Comparison of ENCODE assay signal across 8 mouse cellular contexts in genomic region chr4:132329835-132330354, GRCm38 (mm10). TPM values are rescaled to one million over a fixed set of nuclear protein-coding genes. Genes with fewer than 3 reads are reported as not detected.
A peak's percentile ranks its signal among the peaks of the same experiment; 100 is the strongest.
DNase-seq lines count a peak whose midpoint lies in the region; ATAC-seq and TF ChIP-seq lines count a peak whose summit lies in the region.

No protein-coding gene starts in this region.

- TF ChIP-seq POLR2A in cortical plate, adult 2 months (IDR thresholded peaks at IDR 0.05; ENCODE audit: extremely low read depth, insufficient read depth, low read length) = no peak

- peaks cover 56% of the 10 kb centered on the region for H3K36me3 ChIP-seq in kidney, embryonic 15.5 days
- H3K36me3 ChIP-seq in intestine, embryonic 14.5 days (ENCODE audit: control insufficient read depth, insufficient read depth, low read length) = peaks cover 44% of the 10 kb centered on the region
- H3K36me3 ChIP-seq in midbrain, embryonic 16.5 days (ENCODE audit: control insufficient read depth, insufficient read depth, low read length) = peaks cover 11% of the 10 kb centered on the region

- H3K9me3 ChIP-seq in kidney, embryonic 15.5 days (replicated peaks) = no peaks in the 10 kb centered on the region
- no peaks in the 10 kb centered on the region for H3K9me3 ChIP-seq in intestine, embryonic 14.5 days (ENCODE audit: control insufficient read depth, low read length)
- no peaks in the 10 kb centered on the region for H3K9me3 ChIP-seq in midbrain, embryonic 16.5 days (replicated peaks; ENCODE audit: control insufficient read depth, low read length, poor library complexity, severe bottlenecking)

- H3K27me3 ChIP-seq in kidney, embryonic 15.5 days = no peaks in the 10 kb centered on the region
- H3K27me3 ChIP-seq in intestine, embryonic 14.5 days (replicated peaks; ENCODE audit: control insufficient read depth, insufficient read depth, low read length) = no peaks in the 10 kb centered on the region
- H3K27me3 ChIP-seq in midbrain, embryonic 16.5 days (ENCODE audit: control insufficient read depth, insufficient read depth, low read depth, low read length) = no peaks in the 10 kb centered on the region

- 0 out of 2 replicates have a peak, but pooled peaks have one; percentile 19 for ATAC-seq in kidney, embryonic 15.5 days (replicated peaks; ENCODE audit: low FRiP score)
- ATAC-seq in intestine, embryonic 14.5 days (replicated peaks; ENCODE audit: low FRiP score, low TSS enrichment, low read depth) = peak; percentile 11; the same call in 1 of the 2 replicates
- ATAC-seq in midbrain, embryonic 16.5 days = no peak

- H3K27ac ChIP-seq in kidney, embryonic 15.5 days = peak overlapping the region; percentile 95
- no peak overlapping the region for H3K27ac ChIP-seq in cortical plate, adult 2 months (ENCODE audit: insufficient read depth, low read length)
- peak overlapping the region; percentile 87 for H3K27ac ChIP-seq in intestine, embryonic 14.5 days (ENCODE audit: low read depth)
- peak overlapping the region; percentile 73 for H3K27ac ChIP-seq in midbrain, embryonic 16.5 days (ENCODE audit: low read length)

- peaks cover 20% of the 10 kb centered on the region for H3K4me1 ChIP-seq in kidney, embryonic 15.5 days
- no peaks in the 10 kb centered on the region; the same call in 1 of the 2 replicates for H3K4me1 ChIP-seq in cortical plate, adult 2 months (ENCODE audit: control insufficient read depth, insufficient read depth, low read length)
- H3K4me1 ChIP-seq in intestine, embryonic 14.5 days (replicated peaks; ENCODE audit: control insufficient read depth, insufficient read depth, low read length) = peaks cover 10% of the 10 kb centered on the region
- peaks cover 16% of the 10 kb centered on the region for H3K4me1 ChIP-seq in midbrain, embryonic 16.5 days (ENCODE audit: control insufficient read depth, insufficient read depth, low read length)

- H3K4me2 ChIP-seq in kidney, embryonic 15.5 days = peak overlapping the region; percentile 77
- peak overlapping the region; percentile 79 for H3K4me2 ChIP-seq in intestine, embryonic 14.5 days (ENCODE audit: low read length)
- H3K4me2 ChIP-seq in midbrain, embryonic 16.5 days (ENCODE audit: low read length) = peak overlapping the region; percentile 68

- DNase-seq in kidney, adult 8-10 months = no peak
- DNase-seq in intestine, embryonic 14.5 days (ENCODE audit: low spot score) = no peak
- no peak for DNase-seq in thymus, postnatal 14 days
- no peak for DNase-seq in left cerebral cortex, adult 9 months (ENCODE audit: low spot score in 2 of 2)
- no peak for DNase-seq in right cerebral cortex, adult 2 months (ENCODE audit: low spot score in 2 of 2)

- peak overlapping the region; percentile 81 for H3K4me3 ChIP-seq in kidney, embryonic 15.5 days (replicated peaks)
- H3K4me3 ChIP-seq in cortical plate, adult 2 months (ENCODE audit: insufficient read depth, low read length) = peak overlapping the region; percentile 66
- H3K4me3 ChIP-seq in intestine, embryonic 14.5 days (ENCODE audit: low read depth, low read length) = peak overlapping the region; percentile 85
- H3K4me3 ChIP-seq in midbrain, embryonic 16.5 days (ENCODE audit: low read depth, low read length) = peak overlapping the region; percentile 72

- WGBS in kidney, embryonic 15.5 days = 6% methylated on average over 10 of the region's 10 CpGs
- WGBS in intestine, embryonic 14.5 days = 8% methylated on average over 10 of the region's 10 CpGs
- 6% methylated on average over 10 of the region's 10 CpGs for WGBS in midbrain, embryonic 16.5 days

- no peak for TF ChIP-seq CTCF in cortical plate, adult 2 months (IDR thresholded peaks at IDR 0.05; ENCODE audit: extremely low read depth, insufficient read depth, low read length)

- H3K9ac ChIP-seq in kidney, embryonic 15.5 days = peak overlapping the region; percentile 90
- peak overlapping the region; percentile 84 for H3K9ac ChIP-seq in intestine, embryonic 14.5 days (ENCODE audit: low read length)
- peak overlapping the region; percentile 93 for H3K9ac ChIP-seq in midbrain, embryonic 16.5 days (ENCODE audit: low read depth, low read length)

RNA-seq across cellular contexts. Expression of gene Trnau1ap, which starts 0.6 kb away (rescaled TPM):
- polyA plus RNA-seq in kidney, embryonic 15.5 days (2015; fragmentation: Nextera tagmentation; extraction: Ambion mirVana) = 73.6 and 80.5 TPM in 2 replicates
- polyA plus RNA-seq in cortical plate, adult 2 months (2012; rRNA removed) = 14.9 and 16.6 TPM in 2 replicates
- polyA plus RNA-seq in intestine, embryonic 14.5 days (2014; fragmentation: Nextera tagmentation; extraction: Ambion mirVana) = 72.8 and 75.4 TPM in 2 replicates
- polyA plus RNA-seq in midbrain, embryonic 16.5 days (2015; fragmentation: Nextera tagmentation; extraction: Ambion mirVana) = 76.3 and 76.6 TPM in 2 replicates

RNA-seq across cellular contexts. Expression of gene Rcc1, which starts 23.5 kb away (rescaled TPM):
- polyA plus RNA-seq in kidney, embryonic 15.5 days (2015; fragmentation: Nextera tagmentation; extraction: Ambion mirVana) = 88.9 and 92.7 TPM in 2 replicates
- polyA plus RNA-seq in cortical plate, adult 2 months (2012; rRNA removed) = 8.8 and 9.2 TPM in 2 replicates
- polyA plus RNA-seq in intestine, embryonic 14.5 days (2014; fragmentation: Nextera tagmentation; extraction: Ambion mirVana) = 65.7 and 66.6 TPM in 2 replicates
- 29.8 and 30.8 TPM in 2 replicates for polyA plus RNA-seq in midbrain, embryonic 16.5 days (2015; fragmentation: Nextera tagmentation; extraction: Ambion mirVana)

RNA-seq across cellular contexts. Expression of gene Rab42, which starts 26.7 kb away (rescaled TPM):
- 3.3 and 3.5 TPM in 2 replicates for polyA plus RNA-seq in kidney, embryonic 15.5 days (2015; fragmentation: Nextera tagmentation; extraction: Ambion mirVana)
- 3.8 and 5.3 TPM in 2 replicates for polyA plus RNA-seq in cortical plate, adult 2 months (2012; rRNA removed)
- polyA plus RNA-seq in intestine, embryonic 14.5 days (2014; fragmentation: Nextera tagmentation; extraction: Ambion mirVana) = 1.6 and 1.7 TPM in 2 replicates
- polyA plus RNA-seq in midbrain, embryonic 16.5 days (2015; fragmentation: Nextera tagmentation; extraction: Ambion mirVana) = 2.1 and 2.9 TPM in 2 replicates

RNA-seq across cellular contexts. Expression of gene Taf12, which starts 55.7 kb away (rescaled TPM):
- 47.7 and 48.3 TPM in 2 replicates for polyA plus RNA-seq in kidney, embryonic 15.5 days (2015; fragmentation: Nextera tagmentation; extraction: Ambion mirVana)
- polyA plus RNA-seq in cortical plate, adult 2 months (2012; rRNA removed) = 15.9 and 19.4 TPM in 2 replicates
- polyA plus RNA-seq in intestine, embryonic 14.5 days (2014; fragmentation: Nextera tagmentation; extraction: Ambion mirVana) = 36.8 and 43.6 TPM in 2 replicates
- polyA plus RNA-seq in midbrain, embryonic 16.5 days (2015; fragmentation: Nextera tagmentation; extraction: Ambion mirVana) = 42.8 and 45.2 TPM in 2 replicates
